Mouse (Mus musculus) frontal cortex, postnatal 36 days (tissue): ENCODE results near the gene Spg20.
A peak's percentile ranks its signal among the peaks of the same experiment; 100 is the strongest.

ENCODE experiments used
- DNase-seq, 2 experiments: peaks; one replicate each; pipeline ENCODE4 v3.0.0; 2022; ENCODE audit warnings: low spot score in 2 of 2

Gene Spg20

DNA sequence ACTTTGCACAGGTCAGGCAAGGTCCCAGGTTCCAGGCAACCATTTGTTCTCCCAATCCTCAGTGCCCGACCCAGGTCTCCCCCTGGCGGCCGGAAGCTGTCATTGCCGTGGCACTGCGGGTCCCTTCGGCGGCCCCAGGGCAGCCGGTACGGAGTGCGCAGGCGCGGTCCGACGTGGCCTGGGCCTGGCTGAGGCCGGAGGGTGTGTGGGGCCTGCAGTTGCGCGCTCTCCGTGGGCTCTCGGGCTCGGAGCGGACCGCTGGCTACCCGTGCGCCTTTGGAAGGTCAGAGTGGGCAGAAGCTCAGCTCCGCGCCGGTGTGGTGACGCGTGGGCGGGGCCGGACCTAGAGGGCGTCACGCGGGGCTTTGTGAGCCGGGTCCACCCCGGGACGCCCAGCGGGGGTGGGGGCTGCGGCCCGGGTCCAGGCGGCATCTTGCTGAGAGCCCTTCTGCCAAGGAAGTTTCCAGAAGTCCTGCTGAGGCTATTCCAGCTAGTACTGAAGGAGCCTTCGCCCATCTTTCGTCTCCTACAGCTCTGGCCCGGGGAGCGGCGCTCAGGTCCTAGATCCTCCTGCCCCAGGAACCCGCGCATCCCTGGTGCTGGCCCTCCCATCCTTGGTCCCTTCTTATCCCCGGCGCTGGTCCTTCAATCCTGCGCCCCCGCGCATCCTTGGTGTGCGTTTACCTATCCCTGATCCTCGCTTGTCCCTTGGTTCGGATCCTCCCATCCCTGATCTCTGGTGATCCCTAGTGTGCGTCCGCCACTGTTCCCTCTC, at the start of gene Spg20:
Gene Spg20, plus strand, starts transcription at position 174 of the 775 bp plus-strand sequence.
- peak; percentile 95 to 98 for DNase-seq

GRCm38 (mm10) chr3:55062653-55063052, 49.3 kb upstream of the Spg20 start:
- no peak for DNase-seq

GRCm38 (mm10) chr3:55064396-55064795, 47.5 kb upstream of the Spg20 start:
- DNase-seq, result peak; percentile 72 to 77

DNA sequence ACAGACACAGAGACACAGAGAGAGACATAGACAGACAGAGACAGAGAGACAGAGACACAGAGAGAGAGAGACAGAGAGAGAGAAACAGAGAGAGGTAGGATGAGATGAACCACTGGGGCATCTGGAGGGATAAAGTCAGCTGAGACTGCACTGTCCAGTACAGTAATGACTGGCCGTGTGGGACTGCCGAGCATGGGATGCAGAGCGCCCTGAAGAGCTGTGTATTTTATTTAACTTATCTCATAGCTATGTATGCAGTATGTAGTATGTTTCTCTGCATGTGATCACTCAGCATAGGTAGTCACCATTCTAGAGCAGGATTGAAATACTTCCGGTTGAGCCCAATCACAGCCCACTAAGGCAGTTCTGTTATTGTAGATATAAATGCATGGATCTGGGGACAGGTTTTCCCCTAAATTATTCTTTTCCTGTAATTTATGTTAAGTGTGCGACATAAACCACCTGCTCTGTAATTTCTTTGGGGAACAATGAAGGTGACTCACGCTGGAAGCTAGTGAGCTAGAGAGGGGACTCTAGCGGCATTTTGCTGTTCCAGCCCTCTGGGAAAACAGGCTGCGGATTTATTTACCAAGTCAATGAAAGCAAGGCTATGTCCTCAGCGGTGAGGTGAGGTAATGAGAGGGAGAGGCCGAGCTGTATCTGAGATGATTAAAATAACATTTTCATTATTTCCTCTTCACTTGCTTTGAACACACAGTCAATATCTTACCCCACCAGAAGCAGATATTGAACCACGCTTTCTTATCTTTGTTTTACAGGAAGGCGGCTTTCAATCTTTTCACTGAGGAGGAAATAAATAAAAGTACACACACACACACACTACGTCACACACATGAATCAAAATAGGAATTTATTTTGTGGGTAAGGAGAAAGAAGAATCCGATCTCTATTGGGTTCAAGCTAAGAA, 45.9 kb upstream of the Spg20 start:
- no peak for DNase-seq

GRCm38 (mm10) chr3:55066666-55067023, 45.3 kb upstream of the Spg20 start:
- DNase-seq, result no peak

DNA sequence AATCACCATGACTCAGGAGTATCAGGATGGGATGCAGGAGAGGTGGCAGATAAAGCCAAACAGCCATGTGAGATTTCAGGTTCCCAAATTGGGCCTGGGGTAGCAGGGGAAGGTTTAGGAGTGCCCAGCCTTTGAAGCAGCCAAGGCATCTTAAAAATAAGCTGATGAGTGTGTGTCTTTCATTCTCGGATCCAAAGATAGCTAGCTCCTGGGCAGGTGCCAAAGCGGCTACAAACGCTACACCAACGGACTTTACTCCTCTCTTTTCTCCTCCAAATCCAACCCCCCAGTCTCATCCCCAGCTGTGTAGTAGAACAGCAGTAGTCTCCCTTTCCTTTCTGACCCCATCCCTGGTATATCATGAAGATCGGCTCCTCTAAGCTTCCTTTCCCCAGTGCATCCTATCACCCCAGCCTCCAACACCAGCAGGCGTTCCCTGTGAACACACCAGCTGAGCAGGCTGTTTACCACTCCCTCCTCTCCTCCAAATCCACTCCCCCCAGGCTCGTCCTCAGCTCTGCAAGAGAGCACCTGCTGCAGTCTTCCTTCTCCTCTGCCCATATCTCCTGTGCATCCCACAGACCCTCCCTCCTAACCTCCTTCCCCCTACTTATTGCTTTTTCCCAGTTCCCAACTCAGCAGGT, 44.0 kb upstream of the Spg20 start:
- peak; percentile 22 to 47 for DNase-seq

- DNase-seq, result no peak
These were observed 37.2 kb upstream of the Spg20 start for GRCm38 (mm10) chr3:55074576-55075293.

DNA sequence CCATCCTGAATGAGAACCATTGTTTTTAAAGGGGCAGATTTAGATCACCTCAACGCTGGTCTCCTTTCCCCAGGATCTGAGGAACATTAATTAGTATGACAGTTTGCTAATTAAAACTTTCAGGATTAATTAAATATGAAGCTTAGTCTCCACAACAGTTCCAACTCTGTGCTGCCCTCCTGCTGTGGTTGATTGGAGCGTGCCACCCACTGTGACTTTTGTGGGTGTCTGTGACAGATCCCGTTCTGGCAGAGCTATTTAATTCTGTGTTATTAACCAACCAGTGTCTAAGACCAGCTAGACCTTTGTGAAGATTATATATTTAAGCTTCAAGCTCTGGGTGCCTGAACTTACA, 36.6 kb upstream of the Spg20 start:
- no peak for DNase-seq

DNA sequence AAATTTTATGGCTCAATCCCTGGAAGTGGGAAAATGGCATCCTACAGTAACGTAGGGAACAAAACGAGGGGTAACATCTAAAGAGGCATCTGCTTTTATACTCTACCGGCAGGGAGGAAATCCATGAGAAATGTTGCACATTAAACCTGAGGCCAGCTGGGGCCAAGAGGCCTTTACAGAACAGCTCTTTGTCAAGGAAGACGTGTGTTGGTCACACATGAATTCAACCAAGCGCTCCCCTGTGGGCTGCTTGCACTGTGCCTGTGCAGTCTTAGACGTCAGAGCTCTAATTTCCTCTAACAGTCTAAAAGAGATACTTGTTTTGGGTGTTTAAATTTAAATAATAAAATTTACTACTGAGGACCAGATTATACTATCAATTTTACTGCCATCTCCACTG, 33.7 kb upstream of the Spg20 start:
- DNase-seq, result no peak

DNA sequence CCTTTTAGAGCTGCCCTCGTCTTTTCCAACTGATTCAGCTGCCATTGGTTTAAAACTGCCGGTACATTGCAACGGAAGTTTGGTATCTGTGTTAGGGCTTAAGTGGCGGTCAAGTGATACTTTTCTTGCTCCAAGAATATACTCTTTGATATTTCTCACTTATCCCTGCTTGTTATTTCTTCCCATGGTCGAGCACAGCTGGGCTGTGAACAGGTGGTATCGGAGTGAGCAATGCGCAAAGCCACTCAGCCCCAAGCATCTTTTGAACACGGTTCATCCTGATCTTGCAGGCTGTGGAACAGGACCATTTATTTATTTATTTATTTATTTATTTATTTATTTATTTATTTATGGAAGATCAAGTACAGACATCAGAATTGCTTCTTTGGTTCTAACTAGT, 32.3 kb upstream of the Spg20 start:
- DNase-seq, result no peak

DNA sequence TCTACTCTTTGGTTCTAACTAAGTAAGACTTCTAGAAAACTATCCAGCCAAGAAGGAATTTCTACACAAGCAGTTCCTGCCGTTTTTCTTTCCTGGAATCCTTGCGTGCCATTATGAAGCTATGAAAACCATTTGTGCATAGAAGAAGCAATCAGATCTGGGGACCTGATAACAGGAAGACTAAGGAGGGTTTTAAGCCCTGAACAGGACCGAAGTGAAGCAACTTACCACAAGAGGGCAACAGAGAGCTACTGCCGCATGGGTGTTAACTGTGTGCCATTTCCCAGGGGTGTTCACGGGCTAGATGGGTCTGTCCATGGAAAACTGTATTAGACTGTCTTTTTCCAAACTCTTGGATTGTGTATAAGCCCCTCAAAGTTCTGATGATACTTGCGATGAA, 31.9 kb upstream of the Spg20 start:
- DNase-seq, result peak; percentile 67 to 87

DNA sequence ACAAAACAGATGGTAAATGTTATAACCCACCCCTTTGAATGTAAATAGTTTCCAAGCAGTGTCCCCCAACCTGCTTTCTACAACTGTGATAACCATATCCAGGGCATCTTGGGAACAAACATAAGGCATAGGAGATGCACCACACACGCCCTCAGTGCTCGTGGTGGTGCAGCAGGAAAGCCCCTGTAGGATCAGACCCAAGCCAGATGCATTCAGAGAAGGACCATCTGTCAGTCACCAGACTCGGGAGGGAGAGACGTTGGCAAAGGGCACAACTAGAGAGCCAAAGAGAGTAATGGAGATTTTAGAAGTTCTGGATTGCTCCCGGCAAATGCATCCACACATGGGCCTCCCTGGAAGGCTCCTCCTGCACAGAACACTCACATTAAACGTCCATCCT, 27.1 kb upstream of the Spg20 start:
- DNase-seq, result no peak

GRCm38 (mm10) chr3:55085716-55086115, 26.2 kb upstream of the Spg20 start:
- no peak for DNase-seq

DNA sequence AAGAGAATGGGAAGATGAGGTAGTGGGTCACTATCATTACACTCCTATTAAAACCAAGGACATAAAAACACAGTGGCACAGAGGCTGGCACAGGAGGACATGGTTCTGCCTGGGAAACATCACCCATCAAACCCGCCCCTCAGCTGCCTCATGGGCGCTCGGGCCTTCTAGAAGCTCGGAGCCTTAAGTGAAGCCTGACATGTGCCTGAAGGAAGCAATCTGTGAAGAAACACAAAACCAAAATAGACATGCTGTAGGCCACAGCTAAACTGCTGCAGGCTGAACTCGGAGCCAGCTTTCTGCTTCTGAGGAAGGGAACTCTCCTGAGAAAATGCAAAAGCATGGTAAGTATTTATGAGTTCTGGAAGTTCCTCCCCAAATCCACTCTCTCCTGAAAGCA, 25.0 kb upstream of the Spg20 start:
- DNase-seq, result no peak

GRCm38 (mm10) chr3:55087360-55087759, 24.5 kb upstream of the Spg20 start:
- DNase-seq, result peak in 1 of 2 experiments; percentile 33

- DNase-seq, result no peak
These were observed 23.5 kb upstream of the Spg20 start for GRCm38 (mm10) chr3:55088359-55088758.

- DNase-seq, result no peak
These were observed 23.1 kb upstream of the Spg20 start for GRCm38 (mm10) chr3:55088843-55089242.

DNA sequence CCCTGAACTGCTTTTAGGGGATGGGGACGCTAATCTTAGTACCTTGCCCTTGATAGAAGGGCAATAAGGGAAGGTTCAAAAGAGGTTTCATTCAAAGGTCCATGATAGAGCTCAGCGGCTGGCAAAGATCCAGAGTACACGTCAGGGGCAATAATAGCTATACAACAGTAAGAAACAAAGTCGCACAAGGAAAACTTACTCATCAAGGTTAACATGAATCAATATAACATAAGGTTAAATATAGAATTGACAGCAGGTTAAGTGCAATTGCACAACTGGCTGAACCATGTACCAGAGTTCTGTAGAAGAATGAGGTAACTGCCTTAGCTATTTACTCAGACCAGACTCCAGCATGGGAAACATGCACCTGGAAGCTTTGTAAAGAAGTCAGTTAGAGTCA, 22.6 kb upstream of the Spg20 start:
- no peak for DNase-seq

GRCm38 (mm10) chr3:55093161-55093560, 18.7 kb upstream of the Spg20 start:
- DNase-seq, result no peak

- DNase-seq, result peak in 1 of 2 experiments; percentile 35
These were observed 15.8 kb upstream of the Spg20 start for GRCm38 (mm10) chr3:55095968-55096654.

DNA sequence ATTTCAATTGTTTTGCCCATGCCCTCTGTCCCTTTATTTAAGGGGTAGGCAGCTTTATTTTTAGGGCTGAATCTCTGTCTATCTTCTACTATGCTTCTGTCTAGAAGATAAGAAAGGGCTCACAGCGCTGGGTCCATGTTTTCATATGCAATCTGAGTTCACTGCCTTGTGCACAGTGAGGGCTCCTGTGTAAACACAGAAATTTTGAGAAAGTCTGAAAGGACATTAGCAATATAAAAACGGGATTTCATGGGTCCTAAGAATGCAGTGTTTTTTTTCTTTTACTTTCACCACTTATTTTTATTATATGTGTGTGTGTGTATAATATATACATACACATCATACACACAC, 15.3 kb upstream of the Spg20 start:
- no peak for DNase-seq
